Mouse (Mus musculus): ENCODE data around the gene Atg2b.

The Atg2b gene

DNA sequence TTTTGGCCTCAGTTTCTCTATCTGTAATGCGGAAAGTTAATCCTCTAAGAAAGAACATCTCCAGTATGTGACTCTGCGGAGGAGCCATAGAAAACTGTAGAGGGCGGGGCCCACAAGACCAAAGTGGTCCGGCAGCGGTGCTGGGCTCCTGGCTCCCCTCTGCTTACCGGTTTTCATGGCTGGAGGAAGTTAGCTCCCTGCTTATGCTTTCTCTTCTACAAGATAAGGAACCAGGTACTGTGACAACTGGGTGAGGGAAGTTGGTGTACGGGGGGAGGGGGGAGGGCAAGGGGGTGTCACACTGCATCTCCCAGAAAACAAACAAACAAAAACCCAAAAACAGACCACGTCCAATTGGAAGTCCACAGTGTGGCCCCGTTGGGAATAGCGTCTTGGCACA, 86.5 kb downstream of the Atg2b start:
- no peak for DNase-seq (ENCODE audit: low read depth, low spot score)

DNA sequence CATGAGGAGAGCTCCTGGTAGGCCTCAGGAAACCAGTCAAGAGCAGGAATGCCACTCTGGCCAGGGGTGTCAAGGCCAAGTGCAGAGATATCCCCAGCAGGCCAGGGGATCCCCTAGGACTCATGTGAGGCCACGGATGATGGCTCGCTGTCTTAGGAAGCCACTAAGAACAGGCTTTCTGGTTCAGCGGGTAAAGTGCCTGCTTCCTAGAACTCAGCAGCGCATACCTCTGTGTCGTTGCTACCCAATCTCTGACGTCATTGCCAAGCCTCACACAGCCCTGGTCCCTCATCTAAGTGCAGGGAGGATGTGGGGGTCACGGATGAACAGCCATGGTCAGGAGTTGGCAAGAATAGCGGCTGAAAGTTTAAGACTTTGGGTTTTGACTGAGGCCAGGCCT, 87.9 kb downstream of the Atg2b start:
- no peak for DNase-seq (ENCODE audit: low read depth, low spot score)

DNA sequence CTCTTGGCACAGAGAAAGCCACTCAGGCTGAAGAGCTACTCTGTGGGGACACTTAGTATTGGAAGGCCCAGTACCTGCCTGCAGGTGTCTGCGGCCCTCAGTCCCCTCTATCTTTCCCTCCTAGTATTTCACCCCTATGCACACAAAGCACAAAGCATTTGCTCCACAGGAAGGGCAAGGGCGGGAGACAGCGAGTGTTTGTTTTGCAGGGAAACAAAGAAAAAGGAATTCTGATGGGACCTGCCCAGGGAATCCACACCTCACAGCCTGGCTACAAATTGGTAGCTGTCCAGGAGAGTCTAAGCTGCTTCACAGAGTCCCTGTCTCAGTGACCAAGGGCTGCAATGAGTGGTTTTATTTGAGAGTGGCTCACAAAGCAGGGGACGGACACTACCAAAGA, 91.5 kb downstream of the Atg2b start:
- no peak for DNase-seq (ENCODE audit: low read depth, low spot score)

DNA sequence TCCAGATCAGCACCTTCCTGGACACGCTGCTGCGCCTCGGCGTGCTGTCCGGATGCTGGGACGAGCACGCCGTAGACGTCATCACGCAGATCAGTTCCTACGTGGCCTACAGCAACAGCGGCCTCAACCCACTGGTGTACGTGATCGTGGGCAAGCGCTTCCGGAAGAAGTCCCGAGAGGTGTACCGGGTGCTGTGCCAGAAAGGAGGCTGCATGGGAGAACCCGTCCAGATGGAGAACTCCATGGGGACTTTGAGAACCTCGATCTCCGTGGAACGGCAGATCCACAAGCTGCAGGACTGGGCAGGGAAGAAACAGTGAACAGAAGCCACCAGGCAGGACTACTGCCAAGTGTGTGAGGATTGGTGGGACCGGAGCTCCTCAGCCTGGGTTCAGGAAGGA, 92.7 kb downstream of the Atg2b start:
- DNase-seq (ENCODE audit: low read depth, low spot score): no peak

DNA sequence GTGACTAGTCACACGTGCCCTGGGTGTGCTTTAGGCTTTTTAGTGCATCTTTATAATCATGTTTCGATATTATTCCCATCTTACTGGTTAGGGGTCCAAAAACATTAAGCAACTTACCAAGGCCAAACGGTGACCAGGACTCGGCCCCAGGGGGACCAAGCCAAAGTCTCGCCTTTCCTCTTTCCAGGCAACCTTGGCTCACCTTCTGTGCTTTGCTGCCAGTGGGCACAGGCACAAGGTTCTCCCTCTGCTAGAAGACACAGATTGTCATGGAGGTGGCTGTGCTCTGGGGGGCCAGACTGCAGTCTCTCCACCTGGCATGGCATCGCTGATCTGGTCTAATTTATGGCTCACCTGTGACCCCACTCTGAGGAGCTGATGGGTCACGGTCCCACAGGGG, 94.2 kb downstream of the Atg2b start:
- DNase-seq (ENCODE audit: low read depth, low spot score): no peak

DNA sequence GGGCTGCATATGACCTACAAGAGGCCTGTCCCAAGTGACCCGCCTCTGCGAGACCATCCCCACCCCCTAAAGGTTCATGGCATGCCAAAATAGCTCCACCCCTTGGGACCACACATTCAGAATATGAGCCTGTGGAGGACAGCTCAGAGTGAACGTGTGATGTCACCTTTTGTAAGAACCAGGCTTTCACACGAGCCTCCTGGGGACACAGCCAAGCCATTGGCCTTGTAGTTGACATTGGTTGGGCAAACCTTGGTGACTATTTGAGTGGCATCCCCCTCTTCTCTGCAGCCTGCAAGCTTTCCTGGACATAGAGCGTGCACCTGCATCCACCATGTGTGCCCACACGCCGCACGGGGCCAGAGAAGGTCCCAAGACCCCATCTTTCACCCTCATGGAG, 97.5 kb downstream of the Atg2b start:
- no peak for DNase-seq (ENCODE audit: low read depth, low spot score)

DNA sequence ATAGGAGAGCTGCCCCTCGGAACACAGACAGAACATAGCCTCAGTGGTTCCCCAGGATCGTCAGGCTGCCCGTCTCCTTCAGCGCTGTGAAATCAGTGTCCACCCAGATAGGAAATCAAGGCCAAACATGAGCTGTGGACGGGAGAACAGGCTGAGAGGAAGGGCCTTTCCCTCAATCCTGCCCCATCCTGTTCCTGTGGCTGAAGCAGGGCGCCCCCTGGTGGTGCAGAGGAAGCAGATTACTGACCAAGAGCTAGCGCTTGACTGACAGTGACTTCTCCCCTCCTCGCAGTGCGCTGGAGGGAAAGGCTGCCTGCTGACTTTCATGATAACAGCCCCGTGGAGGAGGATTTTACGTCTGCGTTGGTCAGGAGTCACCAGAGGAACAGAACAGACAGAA, 100.2 kb downstream of the Atg2b start:
- no peak for DNase-seq (ENCODE audit: low read depth, low spot score)

DNA sequence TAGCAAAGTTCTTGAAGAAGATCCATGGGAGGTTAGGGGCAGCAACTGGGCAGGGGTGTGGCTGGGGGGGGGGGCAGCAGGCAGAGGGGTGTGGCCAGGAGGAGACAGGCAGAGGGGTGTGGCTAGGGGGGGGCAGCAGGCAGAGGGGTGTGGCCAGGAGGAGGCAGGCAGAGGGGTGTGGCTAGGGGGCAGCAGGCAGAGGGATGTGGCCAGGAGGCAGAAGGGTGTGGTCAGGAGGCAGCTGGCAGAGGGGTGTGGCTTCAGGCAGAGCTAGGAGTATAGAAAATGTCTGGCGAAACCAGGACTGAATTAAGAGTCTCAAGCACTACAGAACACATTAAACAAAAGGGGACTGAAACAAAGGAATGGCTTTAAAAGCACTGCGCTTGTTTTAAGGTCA, 101.5 kb downstream of the Atg2b start:
- DNase-seq (ENCODE audit: low read depth, low spot score): no peak

DNA sequence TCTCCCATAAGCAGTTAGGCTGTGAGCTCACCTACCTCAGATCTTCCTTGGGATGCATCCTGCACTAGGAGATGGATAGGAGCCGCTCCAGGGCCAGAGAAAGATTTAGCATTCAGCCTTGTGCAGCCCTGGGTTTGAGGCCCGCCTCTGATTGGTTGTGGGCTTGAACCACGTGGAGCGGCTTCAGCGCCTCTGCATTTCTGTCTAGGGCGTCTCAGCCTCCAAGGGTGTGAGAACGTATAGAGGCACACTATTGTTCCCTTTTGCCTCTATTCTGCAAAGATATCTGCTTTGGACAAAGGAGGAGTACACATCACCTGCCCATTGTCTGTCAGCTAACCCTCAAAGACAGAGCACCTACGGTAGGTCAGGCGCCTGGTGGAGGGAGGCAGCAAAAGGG, 102.5 kb downstream of the Atg2b start:
- no peak for DNase-seq (ENCODE audit: low read depth, low spot score)

DNA sequence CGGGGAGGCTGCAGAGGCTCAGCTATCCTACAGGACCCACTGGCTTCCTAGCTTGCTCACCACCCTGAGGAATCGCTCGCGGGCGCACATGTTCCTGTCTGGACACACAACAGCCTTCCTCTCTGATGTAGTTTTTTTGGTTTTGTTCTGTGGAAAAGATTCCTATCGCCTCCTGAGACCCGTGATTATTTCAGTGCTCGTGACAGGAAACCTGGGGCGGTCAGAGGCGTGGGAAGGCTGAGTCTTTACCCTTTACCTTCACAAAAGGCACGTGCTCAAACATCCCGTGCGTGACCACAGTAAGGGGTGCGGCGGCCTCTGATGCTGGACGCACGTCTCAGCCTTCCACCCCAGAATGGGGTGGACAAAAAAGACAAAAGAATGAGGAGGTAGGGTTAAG, 104.5 kb downstream of the Atg2b start:
- DNase-seq (ENCODE audit: low read depth, low spot score): no peak

DNA sequence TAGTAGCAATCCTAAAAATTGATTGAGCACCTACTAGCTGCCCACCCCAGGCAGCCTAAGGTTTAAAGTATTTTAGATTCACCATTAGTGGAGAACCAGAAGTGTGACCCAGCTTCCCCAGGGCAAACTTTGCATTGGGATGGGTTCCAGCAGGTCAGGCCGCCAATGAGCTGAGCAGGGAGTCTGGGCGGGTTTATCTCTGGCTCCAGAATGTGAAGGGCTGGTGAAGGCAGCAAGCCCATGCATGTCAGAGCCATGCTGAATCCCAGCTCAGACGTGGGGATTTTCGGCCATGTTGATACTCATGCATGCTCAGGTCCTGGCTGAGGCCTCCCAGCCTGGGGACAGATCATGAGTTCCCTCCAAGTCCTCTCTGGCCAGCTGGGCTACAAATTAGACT, 110.7 kb downstream of the Atg2b start:
- DNase-seq (ENCODE audit: low read depth, low spot score): no peak

DNA sequence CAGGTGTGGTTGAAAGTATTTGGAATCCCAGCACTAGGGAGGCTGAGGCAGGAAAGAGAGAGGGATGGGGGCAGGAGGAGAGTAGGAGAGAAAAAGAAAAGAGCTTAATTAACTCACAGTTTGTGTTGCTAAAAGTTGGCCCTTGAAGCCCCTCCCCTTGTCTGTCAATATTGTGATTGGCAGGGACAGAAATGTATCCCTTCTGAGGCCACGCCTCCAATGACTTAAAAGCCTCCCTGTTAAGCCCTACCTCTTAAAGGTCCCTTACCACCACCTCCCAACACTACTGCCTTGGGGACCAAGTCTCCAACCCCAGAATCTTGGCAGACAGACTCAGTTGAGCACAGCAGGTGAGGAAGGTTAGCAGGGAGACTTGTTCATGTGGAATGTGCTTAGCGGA, 112.4 kb downstream of the Atg2b start:
- DNase-seq (ENCODE audit: low read depth, low spot score): no peak

DNA sequence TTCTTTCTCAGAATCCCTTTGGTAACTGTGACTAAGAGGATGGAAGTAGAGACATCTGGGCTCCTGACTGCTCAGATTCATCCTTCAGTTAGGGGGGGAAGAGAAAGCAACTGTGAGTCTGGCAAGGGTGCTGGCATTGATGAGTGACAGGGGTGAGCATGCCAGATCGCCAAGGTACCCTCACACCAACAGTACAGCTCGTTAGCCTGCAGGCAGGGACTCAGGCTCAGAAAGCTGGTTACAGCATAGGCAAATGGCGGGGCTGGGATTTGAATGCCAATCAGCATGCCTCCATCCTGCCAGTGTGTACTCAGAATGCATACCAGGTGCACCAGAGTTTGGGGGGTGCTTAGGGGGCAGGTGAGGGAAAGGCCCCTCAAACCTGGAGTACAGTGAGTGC, 113.1 kb downstream of the Atg2b start:
- no peak for DNase-seq (ENCODE audit: low read depth, low spot score)

All from telencephalon, adult 2 months (tissue).